Mouse (Mus musculus): ENCODE results near the gene Rcc1l.

GRCm38 (mm10) chr5:134164688-134165087 lies 11.9 kb downstream of the Rcc1l start:
- TF ChIP-seq CTCF (IDR thresholded peaks at IDR 0.05; ENCODE audit: borderline replicate concordance, control insufficient read depth, extremely low read depth, insufficient read depth, low read length, poor library complexity) (no peak), POLR2A (IDR thresholded peaks at IDR 0.05; ENCODE audit: control insufficient read depth, extremely low read depth, insufficient read depth, low read length, poor library complexity) (no peak)

Data from thymus, adult 2 months (tissue).